Comparison of ENCODE assay signal across 22 mouse cellular contexts in the genomic region with DNA sequence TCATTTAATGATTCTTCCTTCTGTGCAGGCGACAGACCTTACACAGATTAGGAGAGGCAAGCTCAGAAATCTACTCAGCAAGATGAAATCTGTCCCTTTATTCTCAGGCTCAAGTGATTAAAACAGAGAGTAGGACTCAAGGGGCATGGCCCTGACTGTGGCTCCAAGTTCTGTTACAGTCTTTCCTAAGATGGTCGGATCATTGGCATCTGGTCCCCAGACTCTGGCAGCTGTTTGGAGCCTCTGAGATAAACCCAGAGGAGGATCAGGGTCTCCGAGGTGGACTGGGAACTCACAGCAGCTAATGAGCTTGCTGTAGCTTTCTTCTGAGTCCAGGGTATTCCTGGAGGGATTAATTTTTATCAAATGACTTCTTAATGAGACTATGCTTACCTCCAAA. TPM values are rescaled to one million over a fixed set of nuclear protein-coding genes. Genes with fewer than 3 reads are reported as not detected.
"Had no signal": no experiment of that assay in that cellular context is flagged by ENCODE, and none has a peak within 500 bp of the region (broad histone marks: within the 10 kb centered on the region; RNA-seq: fewer than 3 reads in every experiment).

No protein-coding gene starts in this region.

- H3K9ac ChIP-seq: liver, embryonic 15.5 days; liver, postnatal 0 days; lung, embryonic 15.5 days; midbrain, embryonic 13.5 days; neural tube, embryonic 12.5 days; stomach, embryonic 15.5 days had no signal

- H3K27ac ChIP-seq: liver, embryonic 15.5 days; lung, embryonic 15.5 days; macrophage; midbrain, embryonic 13.5 days; neural tube, embryonic 12.5 days; stomach, embryonic 15.5 days; stomach, postnatal 0 days had no signal

- H3K4me3 ChIP-seq: liver, embryonic 15.5 days; lung, embryonic 15.5 days; megakaryocyte, embryonic 14.5 days; midbrain, embryonic 13.5 days; neural tube, embryonic 12.5 days; stomach, embryonic 15.5 days had no signal

- ATAC-seq: liver, postnatal 0 days; lung, postnatal 0 days; midbrain, embryonic 13.5 days; midbrain, embryonic 16.5 days had no signal

- H3K9me3 ChIP-seq: liver, embryonic 15.5 days; lung, embryonic 15.5 days; megakaryocyte, embryonic 14.5 days; midbrain, embryonic 13.5 days; neural tube, embryonic 12.5 days; stomach, embryonic 15.5 days had no signal

- H3K4me1 ChIP-seq: liver, embryonic 15.5 days; lung, embryonic 15.5 days; megakaryocyte, embryonic 14.5 days; neural tube, embryonic 12.5 days; stomach, embryonic 15.5 days had no signal

- H3K4me2 ChIP-seq: liver, embryonic 15.5 days; lung, embryonic 15.5 days; midbrain, embryonic 11.5 days; midbrain, embryonic 13.5 days; neural tube, embryonic 12.5 days; stomach, embryonic 15.5 days had no signal

- H3K27me3 ChIP-seq: liver, embryonic 15.5 days; lung, embryonic 15.5 days; megakaryocyte, embryonic 14.5 days; midbrain, embryonic 13.5 days; neural tube, embryonic 12.5 days; stomach, embryonic 15.5 days had no signal

- DNase-seq: liver, postnatal 0 days; lung, adult 2 months; lung, postnatal 14 days; lung, postnatal 36 days; right cerebral cortex, postnatal 14 days; thymus, adult 2 months; thymus, postnatal 25 days; thymus, postnatal 4 days had no signal

- H3K36me3 ChIP-seq: liver, embryonic 15.5 days; lung, embryonic 15.5 days; midbrain, embryonic 13.5 days; neural tube, embryonic 12.5 days; stomach, embryonic 15.5 days had no signal

RNA-seq across cellular contexts. Expression of a gene that starts 51.7 kb away (rescaled TPM):
- total RNA-seq: megakaryocyte progenitor cell, adult 5-6 weeks; monocyte, adult 5-6 weeks; neutrophil, adult 5-6 weeks had no signal
- polyA plus RNA-seq: liver, embryonic 15.5 days; liver, postnatal 0 days; lung, adult 2 months; lung, postnatal 0 days; macrophage had no signal
